Mouse (Mus musculus) stomach, embryonic 14.5 days (tissue): ENCODE data around the gene Ptpru. TPM values are rescaled to one million over a fixed set of nuclear protein-coding genes. Genes with fewer than 3 reads are reported as not detected.
A peak's percentile ranks its signal among the peaks of the same experiment; 100 is the strongest.

Experiments
- ATAC-seq: fragments of 200-750 bp; cut with Nextera tagmentation; 2 replicates; pipeline ENCODE4 v1.8.0; 2017; ENCODE audit warnings: low read depth, moderate TSS enrichment; ENCODE audit not compliant: insufficient number of reproducible peaks, insufficient read depth, low FRiP score
- H3K27ac ChIP-seq: fragments of 300-500 bp; sonication (generic); 2 replicates; pipeline ENCODE4 v1.5.1; 2014; ENCODE audit warnings: mild to moderate bottlenecking, low read length, moderate library complexity, mixed read lengths
- H3K27me3 ChIP-seq: fragments of 300-500 bp; sonication (generic); 2 replicates; pipeline ENCODE4 v1.6.1; 2014; ENCODE audit warnings: low read length, control low read depth, mixed read lengths; ENCODE audit not compliant: control insufficient read depth, insufficient read depth
- H3K36me3 ChIP-seq: fragments of 300-500 bp; sonication (generic); 2 replicates; pipeline ENCODE4 v1.6.1; 2014; ENCODE audit warnings: mild to moderate bottlenecking, control low read depth, low read length, moderate library complexity, mixed read lengths; ENCODE audit not compliant: control insufficient read depth, insufficient read depth
- H3K4me1 ChIP-seq: fragments of 300-500 bp; sonication (generic); 2 replicates; pipeline ENCODE4 v1.6.1; 2014; ENCODE audit warnings: low read length, control low read depth, mixed read lengths; ENCODE audit not compliant: control insufficient read depth, insufficient read depth
- H3K4me2 ChIP-seq: fragments of 300-500 bp; sonication (generic); replicated peaks from 2 replicates; pipeline ENCODE4 v1.6.1; 2014; ENCODE audit warnings: low read depth, low read length, control low read depth
- H3K4me3 ChIP-seq: fragments of 300-500 bp; sonication (generic); 2 replicates; pipeline ENCODE4 v1.5.1; 2014; ENCODE audit warnings: low read depth, low read length, control low read depth
- H3K9ac ChIP-seq: fragments of 300-500 bp; sonication (generic); replicated peaks from 2 replicates; pipeline ENCODE4 v1.6.1; 2014; ENCODE audit warnings: low read depth, mild to moderate bottlenecking, control low read depth, low read length, moderate library complexity, mixed read lengths
- H3K9me3 ChIP-seq: fragments of 300-500 bp; sonication (generic); 2 replicates; pipeline ENCODE4 v1.6.1; 2016; ENCODE audit warnings: low read depth, low read length, control low read depth; ENCODE audit not compliant: control insufficient read depth
- WGBS: fragments of 180-500 bp; shearing (Covaris S2); extraction: QIAGEN DNeasy Blood & Tissue Kit; methylation state at CpG from one replicate; pipeline ENCODE4 v1.1.7; 2014; 5-methylcytosine and 5-hydroxymethylcytosine counted together
- polyA plus RNA-seq: library from polyadenylated mRNA; unstranded; fragments of >200 nt; fragmentation: Nextera tagmentation; extraction: Ambion mirVana; gene quantifications from 2 replicates; pipeline ENCODE4 v1.2.1, GENCODE M21; 2014

The Ptpru gene
- polyA plus RNA-seq, 1 experiment from 2014 or later, result 18.0 TPM

DNA sequence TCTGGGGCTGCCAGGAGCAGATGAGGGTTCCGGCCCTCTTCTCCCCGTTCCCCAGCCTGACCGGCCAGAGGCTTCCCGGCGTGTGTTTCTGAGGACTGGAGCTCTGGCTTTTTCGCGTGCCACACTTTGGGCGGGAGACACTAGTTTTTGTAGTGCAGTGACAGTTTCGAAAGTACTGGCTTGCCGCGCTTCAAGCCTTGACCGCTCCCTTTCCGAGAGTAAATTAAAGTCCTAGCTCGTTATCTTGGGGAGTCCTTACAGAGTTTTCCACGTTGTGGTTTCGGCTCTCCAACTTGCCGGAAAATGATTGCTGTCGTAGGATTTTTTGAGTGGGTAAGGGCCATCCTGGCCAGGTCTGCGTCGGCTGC lies 36.1 kb upstream of the Ptpru start:
- Histone ChIP-seq H3K9me3 (no peaks in the 10 kb centered on the region), H3K27me3 (no peaks in the 10 kb centered on the region), H3K27ac (peak overlapping the region; percentile 100), H3K4me1 (peaks cover 22% of the 10 kb centered on the region), H3K4me3 (peak overlapping the region; percentile 87), H3K9ac (peak overlapping the region; percentile 99), H3K4me2 (peak overlapping the region; percentile 67), H3K36me3 (no peaks in the 10 kb centered on the region)
- ATAC-seq, result no peak
- WGBS, result under 1% methylated on average over 20 of the region's 20 CpGs

DNA sequence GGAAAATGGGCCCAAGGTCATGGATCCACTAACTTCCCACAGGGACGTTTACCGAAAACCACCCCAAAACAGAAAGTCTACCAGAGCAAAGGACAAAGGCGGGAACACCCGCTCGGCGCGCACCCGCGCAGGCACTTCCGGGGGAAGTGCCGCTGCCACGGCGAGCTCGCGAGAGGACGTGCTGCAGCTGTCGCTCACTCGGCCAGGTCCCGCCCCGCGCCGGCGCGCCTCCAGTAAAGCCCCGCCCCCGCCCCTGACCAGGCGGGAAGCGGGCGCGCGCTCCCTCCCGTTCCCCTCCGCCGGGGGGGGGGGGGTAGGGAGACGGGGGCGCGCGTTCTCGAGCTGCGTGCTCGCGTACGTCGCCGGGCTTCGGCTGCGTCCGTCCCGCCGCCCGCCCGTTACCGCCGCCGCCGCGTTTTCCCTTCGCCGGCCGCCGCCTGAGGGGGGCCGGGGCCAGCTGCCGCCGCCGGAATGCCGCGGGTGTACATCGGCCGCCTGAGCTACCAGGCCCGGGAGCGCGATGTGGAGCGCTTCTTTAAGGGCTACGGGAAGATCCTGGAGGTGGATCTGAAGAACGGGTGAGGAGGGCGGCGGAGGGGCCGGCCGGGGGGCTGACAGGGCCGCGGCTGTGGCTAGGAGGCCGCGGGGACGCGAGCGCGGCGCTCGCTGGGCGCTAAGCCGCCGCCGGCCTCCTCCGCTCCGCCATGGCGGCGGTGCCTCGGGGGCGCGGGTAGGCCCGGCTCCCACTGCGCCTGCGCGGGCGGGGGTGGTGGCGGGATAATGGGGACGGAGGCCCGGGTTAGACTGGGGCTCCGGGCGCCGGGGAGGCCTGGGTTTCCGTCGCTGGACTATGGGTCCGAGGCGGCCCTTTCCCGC lies 35.4 kb upstream of the Ptpru start, which contains the start of gene Srsf4:
Gene Srsf4 (plus strand): TSS at position 325 of the 876 bp plus-strand sequence.
- Histone ChIP-seq H3K27me3 (no peaks in the 10 kb centered on the region), H3K36me3 (no peaks in the 10 kb centered on the region), H3K9ac (peak within 1 kb of the TSS; percentile 99), H3K9me3 (no peaks in the 10 kb centered on the region), H3K4me1 (peaks cover 22% of the 10 kb centered on the region), H3K4me2 (peak within 1 kb of the TSS; percentile 67), H3K4me3 (peak within 1 kb of the TSS; percentile 87), H3K27ac (peak within 1 kb of the TSS; percentile 100)
- ATAC-seq, result peak; percentile 96
- 1% methylated on average over 88 of the region's 116 CpGs for WGBS

DNA sequence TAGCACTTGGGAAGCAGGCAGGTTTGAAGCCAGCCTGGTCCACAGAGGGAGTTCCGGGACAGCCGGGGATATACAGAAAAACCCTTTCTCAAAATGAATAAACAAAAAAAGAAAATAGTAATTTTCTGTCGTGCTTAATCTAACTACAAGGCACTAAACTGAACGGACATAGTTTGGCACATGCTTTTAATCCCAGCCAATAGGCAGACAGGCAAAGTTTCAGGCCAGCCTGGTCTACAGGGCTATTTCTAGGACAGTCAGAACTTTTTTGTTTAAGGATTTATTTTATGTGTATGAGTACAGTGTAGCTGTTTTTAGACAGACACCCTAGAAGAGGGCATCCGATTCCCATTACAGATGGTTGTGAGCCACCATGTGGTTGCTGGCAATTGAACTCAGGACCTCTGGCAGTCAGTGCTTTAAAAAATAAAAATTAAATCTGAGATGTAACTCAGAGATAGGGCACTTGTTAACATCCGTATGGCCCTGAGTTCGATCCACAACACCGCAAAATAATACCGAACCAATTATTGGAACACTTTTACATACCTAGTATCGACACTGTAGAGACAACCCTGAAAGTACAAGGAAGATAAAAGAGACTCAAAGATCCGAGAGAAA lies 34.7 kb upstream of the Ptpru start:
- H3K9me3 ChIP-seq, result no peaks in the 10 kb centered on the region
- peak overlapping the region; percentile 53 for H3K4me2 ChIP-seq
- peak overlapping the region; percentile 87 for H3K4me3 ChIP-seq
- no peaks in the 10 kb centered on the region for H3K36me3 ChIP-seq
- ATAC-seq, result no peak
- WGBS, result 6% methylated on average over 11 of the region's 11 CpGs
- H3K9ac ChIP-seq, result peak overlapping the region; percentile 52
- peak overlapping the region; percentile 84 for H3K27ac ChIP-seq
- H3K27me3 ChIP-seq, result no peaks in the 10 kb centered on the region
- peaks cover 21% of the 10 kb centered on the region for H3K4me1 ChIP-seq

DNA sequence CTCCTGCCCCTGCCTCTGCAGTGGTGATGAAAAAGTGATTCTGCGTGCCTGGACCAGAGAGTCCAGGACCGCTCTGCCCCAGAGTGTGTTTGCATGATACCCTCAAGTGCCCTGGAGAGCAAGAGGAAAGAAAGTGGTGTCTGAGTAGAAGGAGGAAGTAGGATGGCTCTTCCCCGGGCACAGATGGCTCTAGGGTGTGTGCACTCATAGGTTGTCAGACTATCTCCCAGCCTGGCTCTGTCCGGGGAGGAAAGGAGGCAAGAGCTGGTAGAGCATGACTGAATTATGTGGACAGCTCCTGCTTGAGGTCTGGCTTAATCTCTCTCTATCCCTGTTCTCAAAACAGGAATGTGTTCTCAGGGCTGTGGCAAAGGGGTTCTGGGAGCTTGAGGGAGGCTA lies 23.3 kb upstream of the Ptpru start:
- H3K4me3 ChIP-seq, result no peak overlapping the region
- 80% methylated on average over 4 of the region's 4 CpGs for WGBS
- H3K27me3 ChIP-seq, result no peaks in the 10 kb centered on the region
- no peak overlapping the region for H3K4me2 ChIP-seq
- H3K4me1 ChIP-seq, result no peaks in the 10 kb centered on the region
- ATAC-seq, result no peak
- no peak overlapping the region for H3K27ac ChIP-seq
- no peaks in the 10 kb centered on the region for H3K9me3 ChIP-seq
- H3K9ac ChIP-seq, result no peak overlapping the region
- H3K36me3 ChIP-seq, result peaks cover 14% of the 10 kb centered on the region

DNA sequence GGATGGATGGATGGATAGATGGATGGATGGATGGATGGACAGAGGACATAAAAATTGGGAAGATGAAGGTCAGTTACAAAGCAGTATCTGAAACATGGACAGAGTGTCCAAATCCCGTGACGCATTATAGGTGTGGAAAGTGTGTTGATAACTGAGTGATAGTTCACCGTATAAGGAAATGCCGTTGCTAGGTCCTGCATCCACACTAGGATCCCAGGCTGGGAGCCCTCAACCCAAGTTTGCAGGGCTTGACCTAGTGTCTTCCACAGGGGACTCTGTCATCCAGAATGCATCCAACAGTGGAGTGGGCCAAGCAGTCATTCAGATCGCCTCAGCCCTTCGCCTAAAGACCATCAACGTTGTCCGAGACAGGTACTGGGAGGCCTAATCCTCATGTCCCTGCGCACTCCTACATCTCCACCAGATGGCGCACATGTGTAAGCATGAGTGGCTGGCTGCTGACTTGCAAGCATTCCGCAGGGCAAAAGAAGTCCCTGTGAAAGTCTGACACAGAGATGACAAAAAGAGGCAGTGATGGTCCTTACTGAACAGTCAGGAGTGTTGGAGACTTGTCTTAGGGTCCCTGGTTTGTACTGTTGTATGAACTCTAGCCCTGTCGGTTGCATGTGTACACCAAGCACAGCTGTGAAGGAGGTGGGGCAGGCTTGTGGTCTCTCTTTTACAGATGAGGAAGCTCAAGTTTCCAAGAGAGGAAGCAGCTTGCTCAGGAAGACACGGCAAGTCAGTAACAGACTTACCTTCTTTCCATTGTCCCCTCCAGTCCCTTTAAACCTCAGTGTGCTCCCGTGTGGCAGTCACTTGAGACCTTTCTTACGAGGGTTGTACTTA lies 22.6 kb upstream of the Ptpru start:
- no peak overlapping the region for H3K27ac ChIP-seq
- H3K36me3 ChIP-seq, result peaks cover 14% of the 10 kb centered on the region
- no peak for ATAC-seq
- no peaks in the 10 kb centered on the region for H3K4me1 ChIP-seq
- no peaks in the 10 kb centered on the region for H3K27me3 ChIP-seq
- no peaks in the 10 kb centered on the region for H3K9me3 ChIP-seq
- H3K4me3 ChIP-seq, result no peak overlapping the region
- no peak overlapping the region for H3K9ac ChIP-seq
- no peak overlapping the region for H3K4me2 ChIP-seq
- 48% methylated on average over 15 of the region's 15 CpGs for WGBS

DNA sequence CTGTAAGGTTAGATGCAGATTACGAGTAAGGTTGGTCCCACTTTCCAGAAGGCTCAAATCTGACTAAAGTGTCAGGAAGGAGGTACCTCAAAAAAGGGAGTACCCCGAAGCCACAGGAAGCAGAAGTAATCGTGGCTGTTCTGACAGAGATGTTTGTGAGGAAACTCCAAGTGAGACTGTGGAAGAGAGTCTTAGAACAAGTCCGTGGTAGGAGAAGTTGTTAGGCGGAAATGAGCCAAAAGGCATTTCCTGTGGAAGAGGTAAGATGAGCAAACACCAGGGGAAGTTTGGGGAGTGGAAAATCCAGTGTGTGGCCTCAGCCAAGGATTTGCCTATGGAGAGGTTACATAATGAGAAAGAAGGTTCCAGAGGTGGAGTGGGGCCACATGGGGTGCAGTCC lies 16.9 kb upstream of the Ptpru start:
- ATAC-seq, result no peak
- Histone ChIP-seq H3K27me3 (no peaks in the 10 kb centered on the region), H3K27ac (no peak overlapping the region), H3K4me2 (no peak overlapping the region), H3K4me3 (no peak overlapping the region), H3K9me3 (no peaks in the 10 kb centered on the region), H3K4me1 (peaks cover 3% of the 10 kb centered on the region; the same call in 1 of the 2 replicates), H3K36me3 (peaks cover 2% of the 10 kb centered on the region), H3K9ac (no peak overlapping the region)
- WGBS, result 79% methylated on average over 5 of the region's 5 CpGs

DNA sequence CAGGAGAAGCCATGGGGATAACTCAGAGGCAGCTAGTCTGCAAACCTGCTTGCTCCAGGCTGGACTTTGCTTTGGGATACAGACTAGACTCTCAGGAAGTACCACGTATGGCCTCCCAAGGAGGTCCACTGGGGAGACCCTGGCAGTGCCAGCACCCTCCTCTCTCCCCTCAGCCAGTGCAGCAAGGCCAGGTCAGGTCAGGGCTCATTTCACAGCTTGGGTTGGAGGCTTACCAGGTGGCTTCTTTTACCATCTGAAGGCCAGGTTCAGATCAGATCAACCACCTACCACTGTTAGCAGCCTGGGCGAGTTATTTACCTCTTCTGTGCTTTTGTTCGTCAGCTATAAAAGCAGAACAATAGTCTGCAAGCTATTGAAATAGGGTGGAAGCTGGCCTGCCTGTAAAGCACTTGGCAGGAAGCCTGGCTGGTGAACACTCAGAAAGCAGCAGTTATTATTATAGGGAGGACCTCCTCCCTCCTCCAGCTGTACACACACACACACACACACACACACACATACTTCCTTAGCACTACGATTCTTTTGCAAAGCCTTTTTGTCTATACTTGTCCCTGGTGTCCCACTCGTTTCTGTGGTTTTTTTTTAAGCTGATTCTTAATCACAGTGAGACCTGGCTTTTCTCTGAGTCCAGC lies 12.0 kb upstream of the Ptpru start:
- no peaks in the 10 kb centered on the region for H3K9me3 ChIP-seq
- ATAC-seq, result peak; percentile 21; the same call in 1 of the 2 replicates
- no peaks in the 10 kb centered on the region; the same call in 1 of the 2 replicates for H3K36me3 ChIP-seq
- no peak overlapping the region for H3K9ac ChIP-seq
- H3K27ac ChIP-seq, result peak overlapping the region; percentile 80
- no peaks in the 10 kb centered on the region for H3K27me3 ChIP-seq
- no peak overlapping the region for H3K4me2 ChIP-seq
- no peak overlapping the region for H3K4me3 ChIP-seq
- peaks cover 9% of the 10 kb centered on the region; the same call in 1 of the 2 replicates for H3K4me1 ChIP-seq
- 37% methylated on average over 5 of the region's 5 CpGs for WGBS

DNA sequence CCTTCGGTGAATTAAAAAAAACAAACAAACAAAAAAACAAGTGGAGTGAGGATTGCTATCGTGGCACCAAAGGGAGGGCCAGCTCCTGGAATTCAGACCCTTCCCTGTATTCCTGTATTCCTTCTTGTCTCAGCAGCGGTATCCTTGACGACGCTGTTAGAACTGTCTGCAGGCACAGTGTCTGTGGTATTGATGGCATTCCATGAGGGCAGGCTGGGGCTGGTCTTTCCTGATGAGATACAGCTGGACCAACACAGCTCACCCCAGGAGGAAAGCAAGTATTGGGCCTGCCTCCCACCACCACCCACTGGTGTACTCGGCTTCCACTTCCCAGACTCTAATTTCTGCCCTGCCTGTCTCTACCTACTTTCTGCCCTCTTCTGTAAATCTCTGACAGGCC lies 10.0 kb upstream of the Ptpru start:
- Histone ChIP-seq H3K4me3 (no peak overlapping the region), H3K9me3 (no peaks in the 10 kb centered on the region), H3K36me3 (no peaks in the 10 kb centered on the region; the same call in 1 of the 2 replicates), H3K4me1 (peaks cover 21% of the 10 kb centered on the region), H3K4me2 (no peak overlapping the region), H3K9ac (no peak overlapping the region), H3K27me3 (no peaks in the 10 kb centered on the region), H3K27ac (no peak overlapping the region)
- WGBS, result 48% methylated on average over 6 of the region's 6 CpGs
- no peak for ATAC-seq
